Mouse (Mus musculus): ENCODE measurements around the gene Egflam. TPM values are rescaled to one million over a fixed set of nuclear protein-coding genes. Genes with fewer than 3 reads are reported as not detected.

Gene Egflam
- polyA plus RNA-seq, 1 experiment from 2014 or later: 15.3 TPM

DNA sequence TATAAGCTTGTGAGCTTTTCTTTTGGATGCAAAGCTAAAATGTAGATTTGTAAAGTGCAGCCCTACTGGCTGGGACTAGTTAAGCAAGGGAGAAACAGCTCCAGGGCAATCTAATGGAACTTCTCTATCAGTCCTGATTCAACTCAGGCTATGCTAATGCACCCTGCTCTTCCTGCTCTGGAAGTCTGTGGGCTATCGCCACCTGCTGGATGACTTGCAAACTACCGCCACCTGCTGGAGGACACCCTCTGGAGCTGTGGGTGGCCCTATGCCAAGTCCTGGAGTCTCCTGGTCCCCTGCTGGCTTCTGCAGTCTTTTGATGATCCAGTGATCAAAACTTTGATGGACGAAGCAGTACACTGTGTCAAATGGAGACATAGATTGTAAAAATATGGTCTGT is 134.4 kb downstream of the Egflam start:
- WGBS: 13% methylated on average over 3 of the region's 3 CpGs
- no peaks in the 10 kb centered on the region for H3K27me3 ChIP-seq (ENCODE audit: control insufficient read depth, insufficient read depth, low read length)
- no peak overlapping the region for H3K9ac ChIP-seq (ENCODE audit: low read depth, low read length)
- H3K9me3 ChIP-seq (ENCODE audit: control insufficient read depth, low read length): no peaks in the 10 kb centered on the region
- no peaks in the 10 kb centered on the region for H3K36me3 ChIP-seq (ENCODE audit: control insufficient read depth, insufficient read depth, low read length)
- no peak overlapping the region for H3K27ac ChIP-seq (ENCODE audit: low read depth, low read length)
- ATAC-seq (ENCODE audit: low FRiP score, low TSS enrichment): peak; percentile 60
- H3K4me3 ChIP-seq (ENCODE audit: low read length): no peak overlapping the region
- H3K4me2 ChIP-seq (replicated peaks; ENCODE audit: low read depth, low read length): no peak overlapping the region
- no peaks in the 10 kb centered on the region for H3K4me1 ChIP-seq (ENCODE audit: control insufficient read depth, insufficient read depth, low read length)

- no peak for ATAC-seq (ENCODE audit: low FRiP score, low TSS enrichment)
- Histone ChIP-seq H3K4me3 (ENCODE audit: low read length) (no peak overlapping the region), H3K27ac (ENCODE audit: low read depth, low read length) (no peak overlapping the region), H3K9ac (ENCODE audit: low read depth, low read length) (no peak overlapping the region), H3K36me3 (ENCODE audit: control insufficient read depth, insufficient read depth, low read length) (no peaks in the 10 kb centered on the region), H3K27me3 (ENCODE audit: control insufficient read depth, insufficient read depth, low read length) (no peaks in the 10 kb centered on the region), H3K4me2 (replicated peaks; ENCODE audit: low read depth, low read length) (no peak overlapping the region), H3K4me1 (ENCODE audit: control insufficient read depth, insufficient read depth, low read length) (no peaks in the 10 kb centered on the region), H3K9me3 (ENCODE audit: control insufficient read depth, low read length) (no peaks in the 10 kb centered on the region)
- 94% methylated on average over 9 of the region's 9 CpGs for WGBS
Observed at GRCm38 (mm10) chr15:7263339-7263738, 134.9 kb downstream of the Egflam start.

- ATAC-seq (ENCODE audit: low FRiP score, low TSS enrichment): no peak
- Histone ChIP-seq H3K27ac (ENCODE audit: low read depth, low read length) (no peak overlapping the region), H3K36me3 (ENCODE audit: control insufficient read depth, insufficient read depth, low read length) (no peaks in the 10 kb centered on the region), H3K4me2 (replicated peaks; ENCODE audit: low read depth, low read length) (no peak overlapping the region), H3K27me3 (ENCODE audit: control insufficient read depth, insufficient read depth, low read length) (no peaks in the 10 kb centered on the region), H3K4me1 (ENCODE audit: control insufficient read depth, insufficient read depth, low read length) (no peaks in the 10 kb centered on the region), H3K9me3 (ENCODE audit: control insufficient read depth, low read length) (no peaks in the 10 kb centered on the region), H3K9ac (ENCODE audit: low read depth, low read length) (no peak overlapping the region), H3K4me3 (ENCODE audit: low read length) (no peak overlapping the region)
- 97% methylated on average over 1 of the region's 1 CpGs for WGBS
Observed at GRCm38 (mm10) chr15:7261371-7261770, 136.8 kb downstream of the Egflam start.

GRCm38 (mm10) chr15:7256577-7256976 is 141.6 kb downstream of the Egflam start:
- H3K9me3 ChIP-seq (ENCODE audit: control insufficient read depth, low read length): no peaks in the 10 kb centered on the region
- H3K4me2 ChIP-seq (replicated peaks; ENCODE audit: low read depth, low read length): no peak overlapping the region
- H3K27ac ChIP-seq (ENCODE audit: low read depth, low read length): no peak overlapping the region
- H3K27me3 ChIP-seq (ENCODE audit: control insufficient read depth, insufficient read depth, low read length): no peaks in the 10 kb centered on the region
- H3K36me3 ChIP-seq (ENCODE audit: control insufficient read depth, insufficient read depth, low read length): no peaks in the 10 kb centered on the region
- WGBS: 88% methylated on average over 3 of the region's 3 CpGs
- H3K9ac ChIP-seq (ENCODE audit: low read depth, low read length): no peak overlapping the region
- H3K4me3 ChIP-seq (ENCODE audit: low read length): no peak overlapping the region
- ATAC-seq (ENCODE audit: low FRiP score, low TSS enrichment): no peak
- no peaks in the 10 kb centered on the region for H3K4me1 ChIP-seq (ENCODE audit: control insufficient read depth, insufficient read depth, low read length)

DNA sequence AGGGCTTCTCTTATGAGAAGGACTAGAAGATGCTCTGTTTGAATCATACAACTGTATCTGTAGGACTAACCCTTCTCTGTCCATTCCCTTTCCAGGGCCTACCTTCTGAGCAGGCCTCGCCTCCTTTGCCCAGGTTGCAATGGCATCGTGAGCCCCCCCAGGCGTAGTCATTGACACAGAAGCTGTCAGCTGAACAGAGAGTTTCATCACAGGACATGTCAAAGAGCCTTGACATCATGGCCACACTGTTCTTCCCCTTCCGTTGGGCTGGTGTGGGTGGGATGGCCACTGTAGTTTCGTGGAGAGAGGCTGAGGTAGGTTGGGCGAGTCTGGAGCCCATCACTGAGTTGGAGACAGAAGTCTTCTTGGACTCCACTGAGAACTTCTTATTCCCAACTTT is 144.9 kb downstream of the Egflam start:
- no peak for ATAC-seq (ENCODE audit: low FRiP score, low TSS enrichment)
- H3K36me3 ChIP-seq (ENCODE audit: control insufficient read depth, insufficient read depth, low read length): peaks cover 4% of the 10 kb centered on the region; the same call in 1 of the 2 replicates
- H3K9ac ChIP-seq (ENCODE audit: low read depth, low read length): no peak overlapping the region
- H3K9me3 ChIP-seq (ENCODE audit: control insufficient read depth, low read length): peaks cover 8% of the 10 kb centered on the region; the same call in 1 of the 2 replicates
- no peaks in the 10 kb centered on the region for H3K4me1 ChIP-seq (ENCODE audit: control insufficient read depth, insufficient read depth, low read length)
- no peak overlapping the region for H3K4me2 ChIP-seq (replicated peaks; ENCODE audit: low read depth, low read length)
- no peak overlapping the region for H3K4me3 ChIP-seq (ENCODE audit: low read length)
- 95% methylated on average over 6 of the region's 6 CpGs for WGBS
- no peaks in the 10 kb centered on the region for H3K27me3 ChIP-seq (ENCODE audit: control insufficient read depth, insufficient read depth, low read length)
- H3K27ac ChIP-seq (ENCODE audit: low read depth, low read length): no peak overlapping the region

DNA sequence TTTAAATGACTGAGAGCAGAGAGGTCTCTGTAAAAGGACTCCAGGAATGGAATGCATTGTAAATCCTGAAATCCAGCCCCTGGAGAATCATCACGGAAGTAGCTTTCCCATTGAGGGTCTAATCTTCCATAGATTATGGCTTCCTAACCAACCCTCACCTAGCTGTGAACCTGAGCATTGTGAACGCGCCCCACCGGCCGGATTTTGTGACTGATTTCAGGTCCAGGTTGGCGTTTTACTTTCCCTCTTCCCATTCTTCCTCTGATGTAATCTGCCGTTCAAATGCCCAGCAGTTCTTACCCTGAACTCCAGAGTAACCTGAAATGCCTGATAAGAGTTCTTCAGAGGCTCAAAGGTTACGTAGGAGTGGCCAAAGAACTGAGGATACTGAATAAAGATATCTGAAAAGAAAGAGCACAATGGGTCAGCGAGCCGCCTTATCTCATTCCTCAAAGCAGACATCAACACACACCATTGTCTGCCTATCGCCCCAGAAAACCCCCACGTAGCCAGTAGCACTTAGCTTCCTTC is 146.0 kb downstream of the Egflam start:
- H3K4me3 ChIP-seq (ENCODE audit: low read length): no peak overlapping the region
- no peak overlapping the region for H3K4me2 ChIP-seq (replicated peaks; ENCODE audit: low read depth, low read length)
- no peak for ATAC-seq (ENCODE audit: low FRiP score, low TSS enrichment)
- peaks cover 8% of the 10 kb centered on the region; the same call in 1 of the 2 replicates for H3K9me3 ChIP-seq (ENCODE audit: control insufficient read depth, low read length)
- H3K4me1 ChIP-seq (ENCODE audit: control insufficient read depth, insufficient read depth, low read length): no peaks in the 10 kb centered on the region
- H3K27ac ChIP-seq (ENCODE audit: low read depth, low read length): no peak overlapping the region
- H3K27me3 ChIP-seq (ENCODE audit: control insufficient read depth, insufficient read depth, low read length): no peaks in the 10 kb centered on the region
- peaks cover 4% of the 10 kb centered on the region; the same call in 1 of the 2 replicates for H3K36me3 ChIP-seq (ENCODE audit: control insufficient read depth, insufficient read depth, low read length)
- 85% methylated on average over 12 of the region's 12 CpGs for WGBS
- H3K9ac ChIP-seq (ENCODE audit: low read depth, low read length): no peak overlapping the region

DNA sequence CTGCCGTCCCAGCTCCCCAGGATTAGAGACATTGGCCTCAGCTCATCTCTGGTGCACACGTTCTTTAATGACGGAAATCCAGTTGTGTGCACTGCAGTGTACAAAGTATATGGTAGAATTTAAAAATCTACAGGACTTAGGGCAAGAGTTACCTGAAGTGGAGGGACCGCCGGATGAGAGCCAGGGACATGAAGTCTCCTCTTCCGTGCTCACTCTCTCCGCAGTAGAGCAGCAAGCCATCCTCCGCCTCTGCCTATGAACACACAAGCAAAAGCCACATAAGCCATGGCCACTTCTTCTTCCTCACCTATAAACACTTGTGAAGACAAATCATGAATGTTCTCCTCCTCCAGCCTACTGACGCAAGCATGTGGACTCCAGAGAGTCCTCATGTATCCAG is 147.2 kb downstream of the Egflam start:
- Histone ChIP-seq H3K36me3 (ENCODE audit: control insufficient read depth, insufficient read depth, low read length) (peaks cover 4% of the 10 kb centered on the region; the same call in 1 of the 2 replicates), H3K9me3 (ENCODE audit: control insufficient read depth, low read length) (peaks cover 8% of the 10 kb centered on the region; the same call in 1 of the 2 replicates), H3K4me1 (ENCODE audit: control insufficient read depth, insufficient read depth, low read length) (no peaks in the 10 kb centered on the region), H3K27ac (ENCODE audit: low read depth, low read length) (no peak overlapping the region), H3K9ac (ENCODE audit: low read depth, low read length) (no peak overlapping the region), H3K4me2 (replicated peaks; ENCODE audit: low read depth, low read length) (no peak overlapping the region), H3K4me3 (ENCODE audit: low read length) (no peak overlapping the region), H3K27me3 (ENCODE audit: control insufficient read depth, insufficient read depth, low read length) (no peaks in the 10 kb centered on the region)
- 94% methylated on average over 9 of the region's 9 CpGs for WGBS
- no peak for ATAC-seq (ENCODE audit: low FRiP score, low TSS enrichment)

DNA sequence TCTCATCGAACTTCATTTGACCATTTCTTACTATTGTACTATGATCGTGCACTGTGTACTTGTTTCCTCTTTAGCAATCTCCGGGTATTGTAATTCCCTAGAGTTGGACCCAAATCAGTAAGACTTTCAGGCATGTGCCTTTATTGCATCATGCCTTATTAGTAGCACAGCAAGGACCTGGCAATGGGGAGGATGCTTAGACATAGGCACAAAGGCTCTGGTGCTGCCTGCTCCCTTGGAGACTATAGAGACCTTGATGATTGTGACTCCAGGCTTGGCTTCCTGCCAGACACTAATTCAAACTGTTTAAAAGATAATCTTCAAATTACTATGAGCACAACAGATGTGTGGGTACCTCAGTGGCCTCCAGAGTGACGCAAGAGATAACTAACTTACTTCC is 149.0 kb downstream of the Egflam start:
- Histone ChIP-seq H3K27me3 (ENCODE audit: control insufficient read depth, insufficient read depth, low read length) (no peaks in the 10 kb centered on the region), H3K4me2 (replicated peaks; ENCODE audit: low read depth, low read length) (no peak overlapping the region), H3K27ac (ENCODE audit: low read depth, low read length) (no peak overlapping the region), H3K9ac (ENCODE audit: low read depth, low read length) (no peak overlapping the region), H3K36me3 (ENCODE audit: control insufficient read depth, insufficient read depth, low read length) (peaks cover 4% of the 10 kb centered on the region; the same call in 1 of the 2 replicates), H3K4me3 (ENCODE audit: low read length) (no peak overlapping the region), H3K4me1 (ENCODE audit: control insufficient read depth, insufficient read depth, low read length) (no peaks in the 10 kb centered on the region), H3K9me3 (ENCODE audit: control insufficient read depth, low read length) (peaks cover 8% of the 10 kb centered on the region; the same call in 1 of the 2 replicates)
- 94% methylated on average over 4 of the region's 4 CpGs for WGBS
- ATAC-seq (ENCODE audit: low FRiP score, low TSS enrichment): no peak

DNA sequence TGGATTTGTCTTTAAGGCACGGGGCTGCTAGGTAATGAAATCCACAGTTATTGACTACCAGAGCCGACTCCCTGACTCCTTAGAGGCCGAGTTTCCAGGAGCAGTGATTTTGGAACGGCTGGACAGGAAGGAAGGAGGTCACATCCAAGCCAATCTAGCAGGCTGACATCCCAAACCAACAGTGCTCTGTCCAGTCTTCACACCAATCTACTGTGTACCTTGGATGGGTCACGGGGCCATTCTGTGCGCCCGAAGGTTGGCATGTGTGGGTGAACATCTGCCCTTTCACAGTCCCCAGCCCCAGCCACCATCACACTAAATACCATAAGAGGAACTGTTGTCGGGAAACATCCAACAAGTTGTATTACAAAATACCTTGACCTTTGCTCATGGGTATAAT is 150.9 kb downstream of the Egflam start:
- Histone ChIP-seq H3K4me1 (ENCODE audit: control insufficient read depth, insufficient read depth, low read length) (no peaks in the 10 kb centered on the region), H3K36me3 (ENCODE audit: control insufficient read depth, insufficient read depth, low read length) (peaks cover 4% of the 10 kb centered on the region; the same call in 1 of the 2 replicates), H3K27me3 (ENCODE audit: control insufficient read depth, insufficient read depth, low read length) (no peaks in the 10 kb centered on the region), H3K27ac (ENCODE audit: low read depth, low read length) (no peak overlapping the region), H3K9me3 (ENCODE audit: control insufficient read depth, low read length) (peaks cover 8% of the 10 kb centered on the region; the same call in 1 of the 2 replicates), H3K4me2 (replicated peaks; ENCODE audit: low read depth, low read length) (no peak overlapping the region), H3K4me3 (ENCODE audit: low read length) (no peak overlapping the region), H3K9ac (ENCODE audit: low read depth, low read length) (no peak overlapping the region)
- 86% methylated on average over 8 of the region's 8 CpGs for WGBS
- ATAC-seq (ENCODE audit: low FRiP score, low TSS enrichment): no peak

Data from kidney, embryonic 14.5 days (tissue).